Mouse (Mus musculus) heart, embryonic 12.5 days (tissue): Measurements from ENCODE around the gene Gm47995. TPM values are rescaled to one million over a fixed set of nuclear protein-coding genes. Genes with fewer than 3 reads are reported as not detected.

Source experiments
- ATAC-seq: fragments of 200-750 bp; cut with Nextera tagmentation; 2 replicates; pipeline ENCODE4 v1.8.0; 2017; ENCODE audit warnings: moderate TSS enrichment, moderate library complexity; ENCODE audit not compliant: insufficient number of reproducible peaks, low FRiP score
- H3K27ac ChIP-seq: fragments of 300-500 bp; sonication (generic); 2 replicates; pipeline ENCODE4 v1.5.1; 2016; ENCODE audit warnings: mild to moderate bottlenecking, moderate library complexity; ENCODE audit not compliant: poor library complexity, severe bottlenecking
- H3K27me3 ChIP-seq: fragments of 300-500 bp; sonication (generic); replicated peaks from 2 replicates; pipeline ENCODE4 v1.6.1; 2016; ENCODE audit warnings: mild to moderate bottlenecking, moderate library complexity
- H3K36me3 ChIP-seq: fragments of 300-500 bp; sonication (generic); 2 replicates; pipeline ENCODE4 v1.6.1; 2016; ENCODE audit warnings: mild to moderate bottlenecking, moderate library complexity
- H3K4me1 ChIP-seq: fragments of 300-500 bp; sonication (generic); replicated peaks from 2 replicates; pipeline ENCODE4 v1.6.1; 2016; ENCODE audit warnings: mild to moderate bottlenecking
- H3K4me2 ChIP-seq: fragments of 300-500 bp; sonication (generic); 2 replicates; pipeline ENCODE4 v1.6.1; 2016; ENCODE audit warnings: mild to moderate bottlenecking, moderate library complexity
- H3K4me3 ChIP-seq: fragments of 300-500 bp; sonication (generic); 2 replicates; pipeline ENCODE4 v1.5.1; 2016; ENCODE audit warnings: mild to moderate bottlenecking
- H3K9ac ChIP-seq: fragments of 300-500 bp; sonication (generic); 2 replicates; pipeline ENCODE4 v1.6.1; 2016; ENCODE audit warnings: mild to moderate bottlenecking, moderate library complexity
- H3K9me3 ChIP-seq: fragments of 300-500 bp; sonication (generic); replicated peaks from 2 replicates; pipeline ENCODE4 v1.6.1; 2016; ENCODE audit warnings: mild to moderate bottlenecking, moderate library complexity
- WGBS: fragments of 180-500 bp; shearing (Covaris S2); methylation state at CpG from one replicate; pipeline ENCODE4 v1.1.7; 2016; 5-methylcytosine and 5-hydroxymethylcytosine counted together
- polyA plus RNA-seq: library from polyadenylated mRNA; unstranded; fragments of >200 nt; fragmentation: Nextera tagmentation; extraction: Ambion mirVana; gene quantifications from 2 replicates; pipeline ENCODE4 v1.2.1, GENCODE M21; 2016

Gene Gm47995
- polyA plus RNA-seq, 1 experiment from 2014 or later: 0.45 TPM

GRCm38 (mm10) chr1:151214862-151215261, 16.6 kb downstream of the Gm47995 start:
- WGBS: 74% methylated on average over 2 of the region's 2 CpGs
- no peak for ATAC-seq
- no peaks in the 10 kb centered on the region for H3K27me3 ChIP-seq
- H3K36me3 ChIP-seq: no peaks in the 10 kb centered on the region
- no peak overlapping the region for H3K4me2 ChIP-seq
- no peaks in the 10 kb centered on the region for H3K9me3 ChIP-seq
- 0 out of 2 replicates have a peak, but pooled peaks cover 5% of the 10 kb centered on the region for H3K4me1 ChIP-seq
- no peak overlapping the region for H3K27ac ChIP-seq
- no peak overlapping the region for H3K4me3 ChIP-seq
- H3K9ac ChIP-seq: no peak overlapping the region

GRCm38 (mm10) chr1:151215985-151216384, 17.7 kb downstream of the Gm47995 start:
- Histone ChIP-seq H3K4me1 (0 out of 2 replicates have a peak, but pooled peaks cover 5% of the 10 kb centered on the region), H3K27me3 (no peaks in the 10 kb centered on the region), H3K4me3 (no peak overlapping the region), H3K27ac (no peak overlapping the region), H3K36me3 (no peaks in the 10 kb centered on the region), H3K9ac (no peak overlapping the region), H3K9me3 (no peaks in the 10 kb centered on the region), H3K4me2 (no peak overlapping the region)
- WGBS: 81% methylated on average over 1 of the region's 1 CpGs
- no peak for ATAC-seq

- Histone ChIP-seq H3K36me3 (no peaks in the 10 kb centered on the region), H3K27ac (no peak overlapping the region), H3K4me2 (no peak overlapping the region), H3K4me1 (0 out of 2 replicates have a peak, but pooled peaks cover 5% of the 10 kb centered on the region), H3K4me3 (no peak overlapping the region), H3K9ac (no peak overlapping the region), H3K27me3 (no peaks in the 10 kb centered on the region), H3K9me3 (no peaks in the 10 kb centered on the region)
- WGBS: 71% methylated on average over 3 of the region's 3 CpGs
- no peak for ATAC-seq
These were observed 18.2 kb downstream of the Gm47995 start for GRCm38 (mm10) chr1:151216417-151216816.

GRCm38 (mm10) chr1:151219045-151219444, 20.8 kb downstream of the Gm47995 start:
- 92% methylated on average over 5 of the region's 5 CpGs for WGBS
- Histone ChIP-seq H3K27ac (no peak overlapping the region), H3K4me3 (no peak overlapping the region), H3K36me3 (no peaks in the 10 kb centered on the region), H3K4me2 (no peak overlapping the region), H3K9ac (no peak overlapping the region), H3K27me3 (no peaks in the 10 kb centered on the region), H3K9me3 (no peaks in the 10 kb centered on the region), H3K4me1 (peaks cover 16% of the 10 kb centered on the region)
- no peak for ATAC-seq

GRCm38 (mm10) chr1:151220098-151220497, 21.9 kb downstream of the Gm47995 start:
- Histone ChIP-seq H3K27ac (no peak overlapping the region), H3K9ac (no peak overlapping the region), H3K36me3 (no peaks in the 10 kb centered on the region), H3K9me3 (no peaks in the 10 kb centered on the region), H3K4me1 (peaks cover 12% of the 10 kb centered on the region), H3K27me3 (no peaks in the 10 kb centered on the region), H3K4me3 (no peak overlapping the region), H3K4me2 (no peak overlapping the region)
- WGBS: 77% methylated on average over 7 of the region's 7 CpGs
- ATAC-seq: no peak

- WGBS: 85% methylated on average over 10 of the region's 10 CpGs
- no peaks in the 10 kb centered on the region for H3K9me3 ChIP-seq
- H3K4me2 ChIP-seq: no peak overlapping the region
- ATAC-seq: no peak
- no peaks in the 10 kb centered on the region for H3K36me3 ChIP-seq
- peaks cover 12% of the 10 kb centered on the region for H3K4me1 ChIP-seq
- H3K27me3 ChIP-seq: no peaks in the 10 kb centered on the region
- H3K9ac ChIP-seq: no peak overlapping the region
- no peak overlapping the region for H3K4me3 ChIP-seq
- no peak overlapping the region for H3K27ac ChIP-seq
These were observed 24.5 kb downstream of the Gm47995 start for GRCm38 (mm10) chr1:151222561-151223267.

- no peaks in the 10 kb centered on the region for H3K9me3 ChIP-seq
- H3K4me3 ChIP-seq: no peak overlapping the region
- no peak for ATAC-seq
- no peak overlapping the region for H3K9ac ChIP-seq
- H3K27ac ChIP-seq: no peak overlapping the region
- H3K36me3 ChIP-seq: no peaks in the 10 kb centered on the region
- peaks cover 12% of the 10 kb centered on the region for H3K4me1 ChIP-seq
- H3K4me2 ChIP-seq: no peak overlapping the region
- WGBS: 50% methylated on average over 1 of the region's 1 CpGs
- no peaks in the 10 kb centered on the region for H3K27me3 ChIP-seq
These were observed 25.1 kb downstream of the Gm47995 start for GRCm38 (mm10) chr1:151223377-151223776.

GRCm38 (mm10) chr1:151224536-151224935, 26.3 kb downstream of the Gm47995 start:
- Histone ChIP-seq H3K36me3 (no peaks in the 10 kb centered on the region), H3K9me3 (no peaks in the 10 kb centered on the region), H3K4me2 (no peak overlapping the region), H3K4me3 (no peak overlapping the region), H3K9ac (no peak overlapping the region), H3K27ac (no peak overlapping the region), H3K4me1 (peaks cover 12% of the 10 kb centered on the region), H3K27me3 (no peaks in the 10 kb centered on the region)
- 86% methylated on average over 1 of the region's 1 CpGs for WGBS
- no peak for ATAC-seq

- no peak overlapping the region for H3K4me2 ChIP-seq
- H3K4me3 ChIP-seq: no peak overlapping the region
- ATAC-seq: no peak
- H3K9ac ChIP-seq: no peak overlapping the region
- no peaks in the 10 kb centered on the region for H3K9me3 ChIP-seq
- H3K27ac ChIP-seq: no peak overlapping the region
- 76% methylated on average over 8 of the region's 8 CpGs for whole genome bisulfite sequencing
- H3K36me3 ChIP-seq: no peaks in the 10 kb centered on the region
- peaks cover 12% of the 10 kb centered on the region for H3K4me1 ChIP-seq
- no peaks in the 10 kb centered on the region for H3K27me3 ChIP-seq
These were observed 29.3 kb downstream of the Gm47995 start for GRCm38 (mm10) chr1:151227506-151227905.

- Histone ChIP-seq H3K4me1 (peaks cover 2% of the 10 kb centered on the region), H3K36me3 (no peaks in the 10 kb centered on the region), H3K4me2 (no peak overlapping the region), H3K9ac (no peak overlapping the region), H3K27ac (no peak overlapping the region), H3K27me3 (no peaks in the 10 kb centered on the region), H3K9me3 (no peaks in the 10 kb centered on the region), H3K4me3 (no peak overlapping the region)
- WGBS: 77% methylated on average over 1 of the region's 1 CpGs
- no peak for ATAC-seq
These were observed 30.2 kb downstream of the Gm47995 start for GRCm38 (mm10) chr1:151228320-151228989.

GRCm38 (mm10) chr1:151232346-151232745, 34.1 kb downstream of the Gm47995 start:
- no peaks in the 10 kb centered on the region for H3K36me3 ChIP-seq
- H3K4me3 ChIP-seq: no peak overlapping the region
- no peak overlapping the region for H3K4me2 ChIP-seq
- H3K27ac ChIP-seq: no peak overlapping the region
- no peak for ATAC-seq
- no peaks in the 10 kb centered on the region for H3K9me3 ChIP-seq
- no peak overlapping the region for H3K9ac ChIP-seq
- 88% methylated on average over 3 of the region's 3 CpGs for WGBS
- H3K27me3 ChIP-seq: no peaks in the 10 kb centered on the region
- H3K4me1 ChIP-seq: peaks cover 11% of the 10 kb centered on the region
